Mouse (Mus musculus) retina, postnatal 1 day (tissue): ENCODE measurements around the gene Gde1.

ENCODE experiments used
- DNase-seq: peaks from one replicate; pipeline ENCODE4 v3.0.0-alpha.2; 2012

Gene Gde1

GRCm38 (mm10) chr7:118706051-118706450, 473 bp upstream of the Gde1 start:
- DNase-seq = no peak

- no peak for DNase-seq
Observed at GRCm38 (mm10) chr7:118704001-118704850, 1.4 kb downstream of the Gde1 start.

GRCm38 (mm10) chr7:118703144-118703561, 2.4 kb downstream of the Gde1 start:
- DNase-seq = no peak

- DNase-seq = no peak
Observed at GRCm38 (mm10) chr7:118698882-118699281, 6.7 kb downstream of the Gde1 start.

GRCm38 (mm10) chr7:118697168-118697567, 8.4 kb downstream of the Gde1 start:
- no peak for DNase-seq

- no peak for DNase-seq
Observed at GRCm38 (mm10) chr7:118696146-118696545, 9.4 kb downstream of the Gde1 start.

GRCm38 (mm10) chr7:118691287-118691686, 14.3 kb downstream of the Gde1 start:
- DNase-seq = no peak

- DNase-seq = no peak
Observed at GRCm38 (mm10) chr7:118689088-118689487, 16.5 kb downstream of the Gde1 start.

GRCm38 (mm10) chr7:118688199-118688598, 17.4 kb downstream of the Gde1 start:
- peak; percentile 86 for DNase-seq

- DNase-seq = no peak
Observed at GRCm38 (mm10) chr7:118676826-118677225, 28.8 kb downstream of the Gde1 start.

GRCm38 (mm10) chr7:118670142-118670541, 35.4 kb downstream of the Gde1 start:
- DNase-seq = no peak

GRCm38 (mm10) chr7:118667773-118668172, 37.8 kb downstream of the Gde1 start:
- DNase-seq = no peak

- DNase-seq = no peak
Observed at GRCm38 (mm10) chr7:118656730-118657129, 48.8 kb downstream of the Gde1 start.

GRCm38 (mm10) chr7:118652572-118653295, 52.8 kb downstream of the Gde1 start:
- DNase-seq = no peak

- no peak for DNase-seq
Observed at GRCm38 (mm10) chr7:118650891-118651290, 54.7 kb downstream of the Gde1 start.

GRCm38 (mm10) chr7:118650119-118650518, 55.5 kb downstream of the Gde1 start:
- DNase-seq = no peak

- no peak for DNase-seq
Observed at GRCm38 (mm10) chr7:118649328-118649727, 56.2 kb downstream of the Gde1 start.

GRCm38 (mm10) chr7:118646237-118646636, 59.3 kb downstream of the Gde1 start:
- DNase-seq = no peak
